16 mouse cellular contexts compared by ENCODE assay signal in the genomic region with DNA sequence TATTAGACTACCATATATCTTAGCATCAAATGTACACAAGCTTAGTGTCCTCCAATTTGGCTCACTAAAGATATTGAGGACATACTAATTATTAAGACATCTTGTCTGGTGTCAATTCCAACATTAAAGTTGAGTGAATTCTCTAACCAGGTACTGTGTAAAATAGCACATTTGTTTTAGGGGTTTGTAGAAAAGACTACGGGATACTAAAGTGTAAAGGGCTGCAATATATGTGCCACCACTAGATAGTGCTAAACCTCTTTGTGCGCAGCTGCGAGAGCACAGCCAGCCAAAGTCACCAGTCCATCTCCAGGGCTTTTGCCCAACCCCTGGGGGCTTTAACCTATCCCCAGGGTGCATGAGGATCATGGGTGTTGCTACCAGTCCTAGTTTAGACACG. TPM values are rescaled to one million over a fixed set of nuclear protein-coding genes. Genes with fewer than 3 reads are reported as not detected.
"Had no signal": no experiment of that assay in that cellular context is flagged by ENCODE, and none has a peak within 500 bp of the region (broad histone marks: within the 10 kb centered on the region; RNA-seq: fewer than 3 reads in every experiment).

No protein-coding gene starts in this region.

RNA-seq across cellular contexts. Expression of a gene that starts 15.8 kb away (rescaled TPM):
- total RNA-seq: left cerebral cortex, postnatal 14 days; megakaryocyte progenitor cell, adult 5-6 weeks had no signal
- polyA plus RNA-seq: limb, embryonic 10.5 days; limb, embryonic 14.5 days; liver, embryonic 11.5 days; liver, embryonic 15.5 days; lung, embryonic 14.5 days; myocyte; neural tube, embryonic 12.5 days; spleen, adult 2 months; stomach, embryonic 15.5 days had no signal

RNA-seq across cellular contexts. Expression of a gene that starts 19.5 kb away (rescaled TPM):
- total RNA-seq: layer of hippocampus, adult 8-10 months; layer of hippocampus, postnatal 14 days; left cerebral cortex, adult 18-20 months; left cerebral cortex, postnatal 14 days; megakaryocyte progenitor cell, adult 5-6 weeks had no signal
- polyA plus RNA-seq: limb, embryonic 10.5 days; limb, embryonic 14.5 days; liver, embryonic 11.5 days; liver, embryonic 15.5 days; lung, embryonic 14.5 days; midbrain, embryonic 13.5 days; myocyte; neural tube, embryonic 12.5 days; spleen, adult 2 months; stomach, embryonic 15.5 days; thymus, postnatal 0 days had no signal

RNA-seq across cellular contexts. Expression of a gene that starts 51.6 kb away (rescaled TPM):
- total RNA-seq: layer of hippocampus, postnatal 14 days; left cerebral cortex, adult 18-20 months; left cerebral cortex, postnatal 14 days; megakaryocyte progenitor cell, adult 5-6 weeks had no signal
- polyA plus RNA-seq: limb, embryonic 10.5 days; limb, embryonic 14.5 days; midbrain, embryonic 13.5 days; myocyte; neural tube, embryonic 12.5 days had no signal
